Mouse (Mus musculus) CH12.LX (cell line): ENCODE results near the gene Afg1l.

Experiments
- EP300 ChIP-seq: IDR thresholded peaks from 2 replicates; pipeline ENCODE4 v1.6.1; 2011; ENCODE audit warnings: low read length, improper control_type of control experiment
- HCFC1 ChIP-seq: IDR thresholded peaks from 2 replicates; pipeline ENCODE4 v1.6.1; 2012; ENCODE audit warnings: low read depth, mild to moderate bottlenecking, inconsistent platforms, low read length, improper control_type of control experiment
- JUND ChIP-seq: conservative IDR thresholded peaks from 2 replicates; pipeline ENCODE4 v1.6.1; 2011; ENCODE audit warnings: low read depth, low read length, improper control_type of control experiment
- NELFE ChIP-seq: IDR thresholded peaks from 2 replicates; pipeline ENCODE4 v1.6.1; 2011; ENCODE audit warnings: low read depth, low read length, improper control_type of control experiment
- ZNF384 ChIP-seq: IDR thresholded peaks from 2 replicates; pipeline ENCODE4 v1.6.1; 2012; ENCODE audit warnings: low read depth, low read length, improper control_type of control experiment, inconsistent platforms

- TF ChIP-seq HCFC1 = no peak
- TF ChIP-seq NELFE = no peak
- TF ChIP-seq ZNF384 = no peak
- no peak for TF ChIP-seq EP300
- TF ChIP-seq JUND = no peak
Measured at GRCm38 (mm10) chr10:42415821-42416470, 62.4 kb downstream of the Afg1l start.
